Mouse (Mus musculus): ENCODE data around the gene Akap9.

DNA sequence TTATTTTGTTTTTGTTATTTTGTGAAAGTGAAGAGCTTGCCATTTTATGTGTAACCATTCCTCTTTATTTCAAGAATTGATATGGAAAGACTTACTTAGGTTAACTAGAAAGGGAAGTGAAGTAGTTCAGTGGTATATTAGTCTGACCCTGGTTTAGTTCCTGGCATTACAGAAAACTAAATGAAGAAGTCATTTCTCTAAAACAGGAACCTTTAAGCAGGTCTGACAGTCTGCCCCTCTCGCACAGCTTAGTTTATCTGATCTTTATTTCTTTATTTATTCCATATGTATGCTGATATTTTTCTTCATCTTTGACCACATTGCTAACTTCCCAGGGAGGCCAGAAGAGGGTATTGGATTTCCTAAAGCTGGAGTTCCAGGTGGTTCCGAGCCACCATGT is 113.1 kb downstream of the Akap9 start:
- TF ChIP-seq POLR2A (IDR thresholded peaks at IDR 0.05; ENCODE audit: insufficient read depth, low read length) (no peak), CTCF (IDR thresholded peaks at IDR 0.05; ENCODE audit: low read depth, low read length) (no peak), EP300 (IDR thresholded peaks at IDR 0.05; ENCODE audit: insufficient read depth, low read depth, low read length) (no peak)
